Mouse (Mus musculus): Measurements from ENCODE around the gene Ireb2. TPM values are rescaled to one million over a fixed set of nuclear protein-coding genes. Genes with fewer than 3 reads are reported as not detected.
"Not testable (repeated sequence)": the region's sequence is repeated elsewhere in the genome, so short reads cannot be mapped to it uniquely, and the experiment has no call there.

The Ireb2 gene
- total RNA-seq, 2 experiments from 2014 or later = 30.7 to 42.8 TPM

DNA sequence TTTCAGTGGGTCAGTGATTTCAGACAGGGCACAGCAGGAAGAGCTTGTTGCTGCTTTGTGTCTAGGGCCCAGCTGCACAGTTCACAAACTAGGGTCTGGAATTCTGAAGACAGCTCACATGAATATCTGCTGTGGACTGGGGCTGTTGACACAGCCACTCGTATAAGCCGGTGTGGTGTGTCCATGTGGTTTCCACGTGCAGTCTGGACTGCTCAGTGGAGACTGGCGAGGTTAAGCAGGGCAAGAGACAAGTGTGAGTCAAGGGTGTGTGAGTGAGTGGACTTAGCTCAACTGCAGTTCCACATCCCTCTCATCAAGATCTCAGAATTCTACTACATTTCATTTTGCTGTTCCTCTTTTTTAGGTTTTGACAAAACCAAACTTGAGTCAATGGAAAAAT, 28.5 kb downstream of the Ireb2 start:
- no peak for DNase-seq (ENCODE audit: low spot score in 2 of 2)

DNA sequence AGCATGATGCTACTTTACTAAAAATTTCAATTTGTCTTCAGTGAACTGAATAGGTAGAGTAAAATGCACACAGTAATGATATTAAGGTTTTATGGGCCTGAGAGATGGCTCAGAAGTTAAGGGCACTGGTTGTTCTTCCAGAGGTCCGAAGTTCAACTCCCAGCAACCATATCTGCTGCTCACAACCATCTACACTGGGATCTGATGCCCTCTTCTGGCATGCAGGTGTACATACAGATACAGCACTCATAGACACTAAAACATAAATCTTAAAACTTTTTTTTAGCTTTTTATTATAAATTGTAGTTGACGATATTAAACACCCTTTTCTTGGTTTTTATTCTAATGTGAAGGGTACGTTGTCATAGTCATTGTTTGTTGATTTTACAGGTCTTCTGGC, 33.5 kb downstream of the Ireb2 start:
- no peak for DNase-seq (ENCODE audit: low spot score in 2 of 2)

DNA sequence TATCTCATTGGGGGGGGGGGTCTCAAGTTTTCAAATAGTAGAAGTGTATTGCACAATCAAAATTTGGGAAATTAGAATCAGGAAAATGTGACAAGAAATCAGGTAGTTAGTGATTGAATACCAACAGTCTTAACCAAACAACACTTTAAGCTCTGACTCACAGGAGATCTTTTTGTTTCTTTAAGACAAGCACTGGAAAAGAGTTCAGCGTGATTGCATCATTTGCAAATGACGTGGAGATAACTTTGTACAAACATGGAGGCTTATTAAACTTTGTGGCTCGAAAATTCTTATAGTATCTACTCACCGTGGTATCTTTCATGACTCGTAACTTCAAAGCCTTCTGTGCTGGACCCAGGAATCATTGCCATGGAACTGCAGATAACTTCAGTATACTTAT, 45.9 kb downstream of the Ireb2 start:
- DNase-seq (ENCODE audit: low spot score in 2 of 2) = no peak

DNA sequence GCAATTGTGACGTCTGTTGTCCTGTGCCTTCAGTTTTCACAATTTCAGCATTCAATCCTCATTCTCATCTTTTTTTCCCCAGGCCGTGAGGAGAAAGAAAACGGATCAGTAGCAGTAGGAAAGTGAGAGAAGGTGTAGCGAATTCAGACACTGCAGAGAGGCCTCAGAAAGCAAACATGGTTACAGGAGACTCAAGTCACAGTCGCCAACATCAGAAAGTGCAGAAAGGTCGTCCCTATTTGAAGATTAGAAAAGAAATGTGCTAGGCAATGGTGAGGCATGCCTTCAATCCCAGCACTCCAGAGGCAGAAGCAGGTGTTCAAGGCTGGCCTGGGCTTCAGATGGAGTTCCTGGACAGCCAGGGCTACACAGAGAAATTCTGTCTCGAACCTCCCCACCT, 52.0 kb downstream of the Ireb2 start:
- DNase-seq (ENCODE audit: low spot score in 2 of 2) = no peak

DNA sequence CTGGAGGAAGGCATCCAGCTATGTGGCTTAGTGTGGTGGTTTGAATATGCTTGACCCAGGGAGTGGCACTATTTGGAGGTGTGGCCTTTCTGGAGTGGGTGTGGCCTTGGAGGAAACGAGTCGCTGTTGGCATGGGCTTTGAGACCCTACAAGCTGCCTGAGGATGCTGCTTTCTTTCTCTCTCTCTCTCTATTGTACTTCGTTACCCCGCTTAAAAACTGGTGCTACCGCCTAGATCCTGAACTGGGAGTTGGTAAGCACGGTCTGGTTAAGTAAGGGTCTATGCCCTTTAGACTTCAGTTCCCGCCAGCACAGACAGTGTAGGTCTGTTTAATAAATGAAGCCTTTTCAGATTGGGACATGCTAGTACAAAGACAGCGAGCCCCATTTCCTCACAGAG, 52.8 kb downstream of the Ireb2 start:
- no peak for DNase-seq (ENCODE audit: low spot score in 2 of 2)

DNA sequence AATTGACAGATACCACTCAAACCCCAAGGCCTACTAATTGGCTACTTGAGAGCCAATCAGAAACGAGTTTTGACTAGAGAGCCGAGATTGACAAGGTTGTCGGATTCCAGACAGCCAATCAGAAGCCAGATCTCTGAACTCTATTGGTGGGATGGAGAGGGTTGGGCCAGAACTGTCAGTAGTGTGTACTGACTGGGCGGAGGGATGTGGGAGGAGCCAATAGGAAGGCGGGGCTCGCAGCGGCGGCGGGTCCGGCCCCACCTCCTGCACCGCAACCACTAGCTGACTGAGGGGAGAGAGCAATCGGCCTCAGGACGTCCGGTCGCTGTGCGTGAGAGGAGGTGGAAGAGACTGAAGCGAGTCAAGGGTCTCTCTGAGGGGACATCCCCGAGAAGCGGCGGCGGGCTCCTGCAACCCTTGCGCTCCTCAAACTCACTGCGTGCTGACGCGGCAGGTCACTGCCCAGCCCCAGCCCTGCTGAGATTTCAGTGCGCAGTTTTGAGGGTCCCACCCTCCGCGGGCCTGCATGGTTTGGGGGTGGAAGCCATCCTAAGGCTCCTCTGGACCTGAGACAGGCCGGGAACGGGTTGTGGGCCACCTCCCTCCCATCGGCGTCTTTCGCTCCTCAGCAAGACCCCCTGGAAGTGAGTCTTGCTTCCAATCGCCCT, 53.6 kb downstream of the Ireb2 start, which contains the start of gene Hykk:
TSS of gene Hykk (plus strand) at position 274 of the 668 bp plus-strand sequence.
- DNase-seq (ENCODE audit: low spot score in 2 of 2) = peak; percentile 68 to 69

DNA sequence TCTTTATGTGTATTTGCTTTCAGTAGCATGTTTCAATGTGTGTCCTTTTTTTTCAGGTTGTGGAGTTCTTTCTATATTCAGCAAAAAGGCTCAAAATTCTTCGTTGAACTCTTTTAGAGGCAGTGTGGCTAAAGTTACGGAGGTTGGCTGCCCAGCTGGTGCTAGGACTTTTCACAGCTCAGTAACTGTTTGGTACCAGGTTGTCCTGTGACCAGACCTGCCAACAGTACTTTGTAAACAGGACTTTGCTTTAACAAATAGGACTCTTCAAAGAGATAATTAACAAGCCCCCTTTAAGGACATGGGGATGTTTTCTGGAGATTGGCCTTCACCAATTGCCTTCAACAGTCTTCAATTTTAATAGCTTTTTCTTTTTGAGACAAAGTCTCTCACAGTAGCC, 54.6 kb downstream of the Ireb2 start:
- DNase-seq (ENCODE audit: low spot score in 2 of 2) = no peak

DNA sequence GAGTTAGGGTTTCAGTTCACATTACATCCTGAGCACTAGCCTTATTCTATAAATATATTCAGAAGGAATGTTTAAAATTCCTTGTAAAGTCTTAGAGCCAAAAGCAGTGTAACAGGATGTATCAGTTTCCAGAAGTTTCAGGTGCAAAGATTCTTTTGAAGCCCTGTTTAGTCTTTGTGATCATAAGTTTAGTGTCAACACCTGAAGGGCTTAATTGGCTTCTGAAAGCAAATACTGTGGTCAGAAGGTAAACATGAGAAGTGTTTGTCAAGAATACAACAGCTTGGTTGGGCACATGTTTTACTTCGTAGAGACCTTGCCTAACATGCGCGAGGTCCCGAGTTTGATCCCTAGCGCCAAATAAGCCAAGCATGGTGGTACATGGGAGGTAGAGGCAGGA, 55.2 kb downstream of the Ireb2 start:
- DNase-seq (ENCODE audit: low spot score in 2 of 2) = no peak

DNA sequence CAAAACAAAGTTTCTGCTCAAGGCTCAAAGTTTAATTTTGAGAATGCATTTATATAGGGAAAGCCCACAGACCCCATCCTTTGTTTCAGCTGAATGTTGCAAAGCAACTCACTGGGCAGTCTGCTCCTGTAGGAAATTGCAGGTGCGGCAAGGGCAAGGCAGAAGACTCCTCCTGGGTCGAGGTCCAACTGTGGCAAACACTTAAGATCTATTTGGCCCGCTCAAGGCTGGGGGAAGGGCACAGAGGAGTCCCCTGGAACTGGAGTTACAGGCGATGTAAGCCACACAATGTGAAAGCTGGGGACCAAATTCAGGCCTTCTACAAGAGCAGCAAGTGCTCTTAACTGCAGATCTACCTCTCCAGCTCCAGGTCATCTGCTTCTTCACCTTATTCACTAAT, 56.4 kb downstream of the Ireb2 start:
- no peak for DNase-seq (ENCODE audit: low spot score in 2 of 2)

DNA sequence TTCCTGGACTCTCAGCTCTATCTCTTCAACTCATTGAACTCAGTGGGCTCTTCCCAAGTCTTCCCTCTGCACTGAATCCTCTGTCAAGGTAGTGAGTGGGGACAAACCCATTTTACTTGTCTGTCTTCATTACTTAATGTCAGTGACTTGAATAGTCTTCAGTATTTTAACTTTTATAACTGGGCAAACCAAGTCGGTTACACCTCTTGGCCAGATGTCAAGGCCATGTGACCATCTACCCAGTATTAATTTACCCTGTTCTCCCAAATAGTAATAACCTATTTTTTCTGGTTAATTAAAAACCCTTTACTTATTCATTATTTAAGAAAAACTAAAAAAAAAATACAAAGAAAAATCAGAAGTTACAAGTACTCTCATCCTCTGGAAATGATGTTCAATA, 67.2 kb downstream of the Ireb2 start:
- no peak for DNase-seq (ENCODE audit: low spot score in 2 of 2)

DNA sequence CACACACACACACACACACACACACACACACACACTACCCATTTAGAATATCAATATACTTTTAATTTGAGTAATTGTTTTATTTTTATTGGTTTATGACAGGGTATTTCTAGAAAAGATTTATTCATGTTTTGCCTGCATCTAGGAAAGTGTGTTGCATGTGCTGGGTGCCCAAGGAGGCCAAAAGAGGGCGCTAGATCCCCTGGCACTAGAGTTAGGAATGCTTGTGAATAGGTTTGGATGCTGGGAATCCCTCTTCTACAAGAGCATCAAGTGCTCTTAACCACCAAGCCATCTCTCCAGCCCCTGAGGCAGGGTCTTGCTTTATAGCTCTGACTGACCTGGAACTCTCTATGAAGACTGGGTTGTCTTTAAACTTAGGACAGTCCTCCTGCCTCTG, 68.2 kb downstream of the Ireb2 start:
- no peak for DNase-seq (ENCODE audit: low spot score in 2 of 2)

DNA sequence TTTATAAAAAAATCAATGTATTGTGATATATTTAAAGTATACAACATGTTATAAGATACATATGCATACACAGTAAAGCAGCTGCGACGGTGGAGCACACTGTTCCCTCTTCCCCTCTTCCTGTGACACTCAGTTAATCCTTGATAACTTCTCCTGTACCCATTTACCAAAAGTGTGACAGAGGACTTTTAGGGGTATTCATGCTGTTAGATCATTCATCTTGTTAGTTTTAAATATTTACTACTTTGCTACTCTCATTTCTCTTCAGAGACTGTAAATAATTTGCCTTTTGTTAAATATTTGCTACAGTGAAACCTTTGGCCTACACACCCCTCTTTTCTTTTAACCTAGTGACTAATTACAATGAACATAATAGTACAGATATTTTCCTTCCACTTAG, 68.8 kb downstream of the Ireb2 start:
- no peak for DNase-seq (ENCODE audit: low spot score in 2 of 2)

DNA sequence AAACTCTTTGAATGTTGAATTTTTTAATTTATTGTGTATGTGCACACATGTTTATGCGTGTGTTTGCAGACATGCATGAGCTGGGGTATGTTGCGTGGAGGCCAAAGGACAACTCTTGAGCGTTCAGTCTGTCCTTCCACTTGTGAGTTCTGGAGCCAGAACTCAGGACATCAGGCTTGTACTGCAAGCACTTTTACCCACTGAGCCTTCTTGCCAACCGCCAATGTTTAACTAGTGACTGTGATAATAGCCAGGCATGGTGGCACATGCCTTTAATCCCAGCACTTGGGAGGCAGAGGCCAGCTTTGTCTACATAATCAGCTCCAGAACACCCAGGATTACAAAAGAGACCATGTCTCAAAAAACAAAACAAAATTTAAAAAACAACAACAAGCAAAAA, 78.5 kb downstream of the Ireb2 start:
- no peak for DNase-seq (ENCODE audit: low spot score in 2 of 2)

DNA sequence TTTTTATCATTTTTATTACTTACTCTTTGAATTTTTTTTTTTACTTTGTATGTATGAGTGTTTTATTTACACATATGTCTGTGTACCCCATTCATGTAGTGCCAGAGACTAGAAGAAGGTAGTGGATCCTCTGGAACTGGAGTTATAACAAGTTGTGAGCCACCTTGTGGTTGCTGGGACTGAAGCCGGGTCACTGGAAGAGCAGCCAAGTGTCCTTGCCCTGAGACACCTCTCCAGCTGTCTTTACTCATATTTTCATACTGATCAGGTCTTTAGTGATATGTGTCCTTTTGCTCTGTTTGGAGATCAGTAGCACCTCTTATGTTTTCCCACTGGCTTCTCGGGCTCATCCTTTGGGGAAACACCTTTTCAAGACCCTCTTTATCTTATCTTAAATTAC, 80.9 kb downstream of the Ireb2 start:
- DNase-seq (ENCODE audit: low spot score in 2 of 2) = no peak

DNA sequence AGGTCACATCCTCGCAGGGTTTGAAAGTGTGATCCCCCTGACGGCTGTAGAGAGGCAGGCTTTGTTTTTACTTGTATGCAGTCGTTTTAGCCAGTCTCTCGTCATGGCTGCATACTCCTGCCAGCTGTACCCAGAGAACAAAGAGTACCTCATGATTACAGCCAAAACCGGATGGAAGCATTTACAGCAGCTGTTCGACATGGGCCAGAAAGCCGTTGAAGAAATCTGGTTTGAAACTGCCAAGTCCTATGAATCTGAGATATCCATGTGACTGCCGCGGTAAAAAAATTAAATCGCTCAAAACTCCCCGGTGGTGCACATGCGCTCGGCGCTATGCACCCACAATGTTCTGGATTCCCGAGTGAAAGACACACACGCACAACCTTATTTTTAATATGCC, 82.7 kb downstream of the Ireb2 start:
- no peak for DNase-seq (ENCODE audit: low spot score in 2 of 2)

DNA sequence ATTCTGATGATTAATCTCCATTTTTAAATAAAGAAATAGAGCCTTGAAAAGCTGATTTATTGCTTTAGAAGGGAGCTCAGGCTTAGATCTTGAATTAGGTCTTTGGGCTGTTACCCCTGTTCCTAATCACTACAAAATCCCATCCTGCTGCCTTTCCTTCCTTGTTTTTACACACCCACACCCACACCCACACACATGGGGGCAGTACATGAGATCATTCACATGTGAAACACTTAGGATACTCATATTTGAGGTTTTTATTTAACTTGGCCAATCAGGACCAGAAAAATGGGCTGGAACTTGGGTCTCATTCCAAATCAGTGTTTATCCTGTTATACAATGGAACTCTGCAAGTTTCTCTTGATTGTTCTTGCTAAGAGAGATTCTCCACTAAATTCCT, 85.9 kb downstream of the Ireb2 start:
- DNase-seq (ENCODE audit: low spot score in 2 of 2) = no peak

DNA sequence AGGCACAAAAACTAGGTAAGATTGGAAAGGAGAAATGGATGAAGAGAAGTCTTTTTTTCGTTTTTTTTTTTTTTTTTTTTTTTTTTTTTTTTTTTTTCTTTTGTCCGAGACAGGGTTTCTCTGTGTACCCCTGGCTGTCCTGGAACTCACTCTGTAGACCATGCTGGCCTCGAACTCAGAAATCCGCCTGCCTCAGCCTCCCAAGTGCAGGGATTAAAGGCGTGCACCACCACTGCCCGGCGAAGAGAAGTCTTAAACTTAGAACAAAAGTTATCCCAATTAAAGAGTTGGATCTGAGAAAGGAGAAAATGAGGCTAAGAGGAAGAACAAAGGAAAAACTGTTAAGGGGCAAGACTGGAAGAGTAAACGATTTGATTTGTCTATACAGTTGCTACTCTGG, 86.6 kb downstream of the Ireb2 start:
- not testable (repeated sequence) for DNase-seq (ENCODE audit: low spot score in 2 of 2)

DNA sequence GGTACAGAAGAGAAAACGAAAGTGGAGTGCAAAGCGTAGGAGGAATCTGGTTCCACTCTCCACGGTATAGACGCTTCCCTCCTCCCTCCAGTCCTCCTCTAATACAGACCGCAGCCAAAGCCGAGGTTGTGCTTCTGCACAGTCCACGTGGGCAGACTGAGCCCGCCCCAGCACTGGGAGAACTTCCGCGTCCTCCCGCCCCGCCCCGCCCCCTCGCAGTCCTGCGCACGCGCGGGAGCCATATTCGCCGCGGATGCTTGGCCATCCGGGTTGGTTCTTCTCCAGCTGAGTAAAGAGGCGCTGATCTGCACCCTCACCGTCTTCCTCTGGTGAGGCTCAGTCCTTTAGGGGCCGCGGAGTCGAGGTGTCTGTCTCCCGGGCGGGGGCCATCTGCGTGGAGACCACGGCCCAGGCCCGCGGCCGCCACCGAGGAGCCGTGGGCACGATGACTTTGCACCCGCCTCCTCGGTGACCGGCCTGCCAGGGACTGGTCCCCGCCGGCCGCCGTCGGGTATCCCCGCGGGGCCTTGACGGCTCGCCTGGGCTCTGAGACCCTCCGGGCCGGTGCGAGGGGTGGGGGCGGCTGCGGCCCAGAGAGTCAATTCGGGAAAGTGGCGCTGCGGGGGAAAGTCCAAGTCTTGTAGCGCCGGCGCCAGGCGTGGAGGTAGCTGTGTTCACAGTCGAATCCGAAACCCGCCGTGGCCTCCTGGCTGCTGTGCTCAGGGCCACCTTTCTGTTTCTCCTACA, 87.2 kb downstream of the Ireb2 start, which contains the start of the genes Psma4 and AY074887:
TSS of gene Psma4 (plus strand) at position 216 of the 747 bp plus-strand sequence.
TSS of gene AY074887 (minus strand) at position 424 of the 747 bp plus-strand sequence.
- peak; percentile 88 to 91 for DNase-seq (ENCODE audit: low spot score in 2 of 2)

DNA sequence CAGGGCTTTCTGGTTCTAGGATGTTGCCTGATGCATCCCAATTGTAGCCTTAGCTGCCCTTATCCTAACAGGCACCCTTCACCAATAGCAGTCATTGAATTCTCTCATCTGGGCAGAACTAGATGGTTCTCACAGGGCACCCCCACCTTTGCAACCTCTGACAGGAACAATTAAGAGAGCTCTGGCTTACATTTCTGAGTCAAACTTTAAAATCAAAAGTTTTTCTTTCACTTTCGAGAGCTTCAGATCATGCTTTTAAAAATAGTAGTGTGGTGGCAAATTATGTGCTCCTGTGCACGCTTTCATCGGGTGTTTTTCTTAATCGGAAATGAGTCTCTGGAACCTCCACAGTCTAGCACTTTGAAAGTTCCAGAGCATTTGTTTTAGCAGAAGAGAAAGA, 97.5 kb downstream of the Ireb2 start:
- DNase-seq (ENCODE audit: low spot score in 2 of 2) = no peak
